Mouse (Mus musculus): Measurements from ENCODE around the gene Dlk2.

GRCm38 (mm10) chr17:46282483-46283123 is 14.6 kb upstream of the Dlk2 start, which contains the start of gene Tjap1:
- TF ChIP-seq CTCF (IDR thresholded peaks at IDR 0.05; ENCODE audit: low read depth) (no peak), EP300 (IDR thresholded peaks at IDR 0.05; ENCODE audit: low read depth) (no peak)
